7 mouse cellular contexts compared by ENCODE assay signal in the genomic region with DNA sequence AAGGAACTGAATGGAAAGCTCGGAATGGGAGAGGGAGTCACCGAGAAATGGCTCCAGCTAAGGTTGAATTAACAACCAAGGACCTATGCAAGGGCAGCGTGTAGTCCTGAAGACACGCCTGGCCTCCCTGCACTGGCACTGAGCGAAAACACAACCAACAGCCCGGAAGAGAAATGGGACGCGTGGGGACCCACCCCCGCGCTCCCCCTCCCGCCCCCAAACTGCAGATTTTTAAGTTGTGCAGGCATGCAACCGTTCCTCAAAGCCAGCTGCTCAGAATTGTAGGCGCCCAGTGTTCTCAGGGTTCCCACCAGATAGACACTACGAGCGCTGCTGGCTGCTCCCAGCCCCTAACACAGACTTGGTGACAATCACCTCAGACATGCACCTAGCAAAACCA. TPM values are rescaled to one million over a fixed set of nuclear protein-coding genes. Genes with fewer than 3 reads are reported as not detected.
DNase-seq lines count a peak whose midpoint lies in the region; ATAC-seq and TF ChIP-seq lines count a peak whose summit lies in the region.

Kcns3 (minus strand) TSS at position 42 of the 400 bp plus-strand sequence.

- no peak within 1 kb of the TSS for H3K27ac ChIP-seq in lung, embryonic 14.5 days (ENCODE audit: low read depth)
- H3K27ac ChIP-seq in forebrain, embryonic 12.5 days, result no peak within 1 kb of the TSS
- no peak within 1 kb of the TSS for H3K27ac ChIP-seq in intestine, embryonic 15.5 days
- no peak within 1 kb of the TSS for H3K27ac ChIP-seq in neural tube, embryonic 13.5 days (replicated peaks)

- ATAC-seq in lung, embryonic 14.5 days (ENCODE audit: insufficient read depth), result no peak
- ATAC-seq in forebrain, embryonic 12.5 days (ENCODE audit: low FRiP score), result no peak
- no peak for ATAC-seq in intestine, embryonic 15.5 days
- ATAC-seq in neural tube, embryonic 13.5 days (ENCODE audit: low read depth), result no peak
- ATAC-seq in erythroid progenitor cell, adult 5-6 weeks (replicated peaks; ENCODE audit: low FRiP score, poor library complexity, severe bottlenecking), result no peak

- peaks cover 35% of the 10 kb centered on the region for H3K27me3 ChIP-seq in lung, embryonic 14.5 days (ENCODE audit: insufficient read depth, low read length)
- H3K27me3 ChIP-seq in forebrain, embryonic 12.5 days, result peaks cover 55% of the 10 kb centered on the region
- peaks cover 19% of the 10 kb centered on the region for H3K27me3 ChIP-seq in intestine, embryonic 15.5 days (replicated peaks)
- peaks cover 56% of the 10 kb centered on the region for H3K27me3 ChIP-seq in neural tube, embryonic 13.5 days

- H3K36me3 ChIP-seq in lung, embryonic 14.5 days (ENCODE audit: insufficient read depth), result no peaks in the 10 kb centered on the region
- no peaks in the 10 kb centered on the region for H3K36me3 ChIP-seq in forebrain, embryonic 12.5 days (replicated peaks)
- H3K36me3 ChIP-seq in intestine, embryonic 15.5 days, result no peaks in the 10 kb centered on the region
- no peaks in the 10 kb centered on the region for H3K36me3 ChIP-seq in neural tube, embryonic 13.5 days

- H3K9ac ChIP-seq in lung, embryonic 14.5 days, result peak within 1 kb of the TSS; percentile 32
- peak within 1 kb of the TSS; percentile 54 for H3K9ac ChIP-seq in forebrain, embryonic 12.5 days
- H3K9ac ChIP-seq in intestine, embryonic 15.5 days, result peak within 1 kb of the TSS; percentile 53
- peak within 1 kb of the TSS; percentile 69 for H3K9ac ChIP-seq in neural tube, embryonic 13.5 days

- 16% methylated on average over 15 of the region's 15 CpGs for WGBS in lung, embryonic 14.5 days
- 21% methylated on average over 15 of the region's 15 CpGs for WGBS in forebrain, embryonic 12.5 days
- WGBS in intestine, embryonic 15.5 days, result 20% methylated on average over 15 of the region's 15 CpGs
- 23% methylated on average over 15 of the region's 15 CpGs for WGBS in neural tube, embryonic 13.5 days

- no peak for TF ChIP-seq CTCF in lung, embryonic 14.5 days (IDR thresholded peaks at IDR 0.05; ENCODE audit: low read depth)

- peak within 1 kb of the TSS; percentile 92 for H3K4me2 ChIP-seq in lung, embryonic 14.5 days
- H3K4me2 ChIP-seq in forebrain, embryonic 12.5 days, result peak within 1 kb of the TSS; percentile 97
- peak within 1 kb of the TSS; percentile 97 for H3K4me2 ChIP-seq in intestine, embryonic 15.5 days (replicated peaks)
- H3K4me2 ChIP-seq in neural tube, embryonic 13.5 days, result peak within 1 kb of the TSS; percentile 96

- no peaks in the 10 kb centered on the region for H3K4me1 ChIP-seq in lung, embryonic 14.5 days (ENCODE audit: insufficient read depth)
- peaks cover 9% of the 10 kb centered on the region for H3K4me1 ChIP-seq in forebrain, embryonic 12.5 days
- H3K4me1 ChIP-seq in intestine, embryonic 15.5 days (replicated peaks), result peaks cover 13% of the 10 kb centered on the region
- H3K4me1 ChIP-seq in neural tube, embryonic 13.5 days (replicated peaks), result peaks cover 20% of the 10 kb centered on the region

- no peaks in the 10 kb centered on the region for H3K9me3 ChIP-seq in lung, embryonic 14.5 days (ENCODE audit: low read depth, low read length)
- no peaks in the 10 kb centered on the region for H3K9me3 ChIP-seq in forebrain, embryonic 12.5 days
- H3K9me3 ChIP-seq in intestine, embryonic 15.5 days, result no peaks in the 10 kb centered on the region
- H3K9me3 ChIP-seq in neural tube, embryonic 13.5 days, result no peaks in the 10 kb centered on the region

- DNase-seq in lung, embryonic 14.5 days, result no peak
- DNase-seq in lung, adult 18-20 months, result no peak
- no peak for DNase-seq in adrenal gland, postnatal 14 days

- H3K4me3 ChIP-seq in lung, embryonic 14.5 days (ENCODE audit: low read depth, low read length), result peak within 1 kb of the TSS; percentile 58
- peak within 1 kb of the TSS; percentile 60 for H3K4me3 ChIP-seq in forebrain, embryonic 12.5 days (replicated peaks)
- H3K4me3 ChIP-seq in intestine, embryonic 15.5 days (replicated peaks), result peak within 1 kb of the TSS; percentile 59
- H3K4me3 ChIP-seq in neural tube, embryonic 13.5 days, result peak within 1 kb of the TSS; percentile 56

RNA-seq across cellular contexts. Expression of gene Kcns3, which starts in this region (rescaled TPM):
- polyA plus RNA-seq in lung, embryonic 14.5 days (2014; fragmentation: Nextera tagmentation; extraction: Ambion mirVana), result 4.7 and 5.7 TPM in 2 replicates
- polyA plus RNA-seq in forebrain, embryonic 12.5 days (2016; fragmentation: Nextera tagmentation; extraction: Ambion mirVana), result 0.24 and 0.37 TPM in 2 replicates
- 4.0 and 4.6 TPM in 2 replicates for polyA plus RNA-seq in intestine, embryonic 15.5 days (2015; fragmentation: Nextera tagmentation; extraction: Ambion mirVana)
- 0.55 and 1.2 TPM in 2 replicates for polyA plus RNA-seq in neural tube, embryonic 13.5 days (2015; fragmentation: Nextera tagmentation; extraction: Ambion mirVana)
- not detected in 2 replicates for total RNA-seq in erythroid progenitor cell, adult 5-6 weeks (2015; ENCODE audit: low replicate concordance)
- not detected in 2 replicates for total RNA-seq in erythroid progenitor cell, adult 5-6 weeks (2017; ENCODE audit: low replicate concordance)
- total RNA-seq in adrenal gland, postnatal 14 days (2021), result 3.5 and 4.6 TPM in 2 replicates
